Mouse (Mus musculus): ENCODE data around the gene Epha2. TPM values are rescaled to one million over a fixed set of nuclear protein-coding genes. Genes with fewer than 3 reads are reported as not detected.
A peak's percentile ranks its signal among the peaks of the same experiment; 100 is the strongest.

Epha2 gene
- total RNA-seq, 2 experiments from 2014 or later = 2.9 to 3.7 TPM

DNA sequence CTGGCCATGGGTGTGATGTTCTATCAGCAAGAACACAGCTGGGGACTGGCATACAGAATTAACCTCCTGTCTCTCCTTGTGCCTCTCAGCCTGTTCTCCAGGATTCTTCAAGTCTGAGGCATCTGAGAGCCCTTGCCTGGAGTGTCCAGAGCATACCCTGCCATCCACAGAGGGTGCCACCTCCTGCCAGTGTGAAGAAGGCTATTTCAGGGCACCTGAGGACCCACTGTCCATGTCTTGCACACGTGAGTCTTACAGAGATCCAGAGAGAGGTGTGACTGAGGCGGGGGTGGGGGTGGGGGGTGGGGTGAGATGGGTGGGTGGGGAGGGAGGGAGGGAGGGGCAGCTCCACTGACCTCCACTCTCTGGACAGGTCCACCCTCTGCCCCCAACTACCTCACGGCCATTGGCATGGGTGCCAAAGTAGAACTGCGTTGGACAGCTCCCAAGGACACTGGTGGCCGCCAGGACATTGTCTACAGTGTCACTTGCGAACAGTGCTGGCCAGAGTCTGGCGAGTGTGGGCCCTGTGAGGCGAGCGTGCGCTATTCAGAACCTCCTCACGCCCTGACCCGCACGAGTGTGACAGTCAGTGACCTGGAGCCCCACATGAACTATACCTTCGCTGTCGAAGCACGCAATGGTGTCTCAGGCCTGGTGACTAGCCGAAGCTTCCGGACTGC, 15.6 kb downstream of the Epha2 start:
- intact Hi-C loops (cut with DNase I; ENCODE audit: low total_unique reads) = no loop called here
- DNase-seq = no peak

DNA sequence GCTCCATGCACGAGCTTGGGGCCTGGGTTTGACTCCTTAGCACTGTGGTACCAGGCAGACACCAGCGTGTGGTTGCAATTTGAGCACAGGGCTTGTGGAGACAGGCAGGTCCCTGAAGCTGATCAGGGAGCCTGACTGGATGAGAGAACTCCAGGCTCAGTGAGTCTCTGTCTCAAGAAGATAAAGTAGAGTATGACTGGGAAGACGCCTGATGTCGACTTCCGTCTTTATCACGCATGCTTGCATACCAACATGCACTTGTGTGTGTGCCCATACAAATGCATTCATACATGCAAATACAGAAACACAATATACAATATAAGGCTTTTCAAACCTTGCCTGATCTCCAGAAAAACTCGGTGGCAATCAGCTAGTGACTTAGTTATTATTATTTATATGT, 16.9 kb downstream of the Epha2 start:
- DNase-seq = no peak
- intact Hi-C loops (cut with DNase I; ENCODE audit: low total_unique reads) = no loop called here

DNA sequence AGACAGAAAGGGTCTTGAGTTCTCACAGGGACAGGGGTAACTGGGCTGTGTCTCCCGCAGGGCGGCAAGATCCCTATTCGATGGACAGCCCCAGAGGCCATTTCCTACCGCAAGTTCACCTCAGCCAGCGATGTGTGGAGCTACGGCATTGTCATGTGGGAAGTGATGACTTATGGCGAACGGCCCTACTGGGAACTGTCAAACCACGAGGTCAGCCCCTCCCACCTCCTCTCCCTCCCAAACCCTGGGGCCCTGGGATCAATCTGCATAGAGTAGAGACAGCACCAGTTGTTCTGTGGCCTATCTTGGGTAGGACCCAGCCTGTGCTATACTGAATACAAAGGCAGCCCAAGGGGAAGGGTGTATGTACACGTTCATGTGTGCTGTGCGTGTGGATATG, 21.5 kb downstream of the Epha2 start:
- intact Hi-C loops (cut with DNase I; ENCODE audit: low total_unique reads) = no loop called here
- no peak for DNase-seq

DNA sequence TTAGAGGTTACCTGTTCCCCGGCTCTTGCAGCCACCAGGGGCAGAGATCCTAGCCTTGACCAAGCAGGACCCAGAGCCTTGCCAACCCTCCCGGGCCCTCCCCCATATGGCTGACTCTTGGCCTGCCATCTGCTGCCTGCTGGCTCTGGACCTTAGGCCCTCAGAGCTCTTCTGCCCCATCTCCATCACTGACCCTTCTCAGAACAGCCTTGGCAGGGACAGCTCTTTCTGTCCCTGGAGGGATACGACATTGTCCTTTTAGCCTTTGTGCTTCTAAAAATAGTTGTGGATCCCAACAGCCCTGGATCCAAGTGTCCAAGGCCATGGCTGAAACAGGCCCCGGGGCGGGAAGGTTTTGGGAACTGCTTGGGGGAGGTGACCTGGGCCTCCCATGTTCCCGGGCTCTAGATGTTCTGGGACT, 23.7 kb downstream of the Epha2 start:
- intact Hi-C loops (cut with DNase I; ENCODE audit: low total_unique reads) = no loop called here
- DNase-seq = peak; percentile 41

DNA sequence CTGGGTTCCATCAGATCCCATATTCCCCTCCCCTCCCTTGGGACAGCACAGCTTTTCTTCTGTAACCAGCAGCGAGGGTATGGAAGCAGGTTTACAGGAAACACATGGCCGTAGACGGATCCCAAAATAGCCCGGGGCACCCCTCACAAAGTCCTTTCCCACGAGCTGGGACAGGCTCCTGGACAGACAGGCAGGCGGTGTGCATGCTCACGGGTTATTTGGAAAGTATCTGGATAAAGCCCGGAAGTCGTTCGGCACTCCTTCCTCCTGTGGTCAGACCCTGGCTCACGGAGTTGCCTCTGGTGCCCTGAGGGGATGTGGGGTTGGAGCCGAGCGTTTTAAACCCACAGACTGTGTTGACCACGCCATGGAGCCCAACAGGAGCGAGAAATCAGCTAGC, 24.6 kb downstream of the Epha2 start:
- intact Hi-C loops (cut with DNase I; ENCODE audit: low total_unique reads) = no loop called here
- no peak for DNase-seq

DNA sequence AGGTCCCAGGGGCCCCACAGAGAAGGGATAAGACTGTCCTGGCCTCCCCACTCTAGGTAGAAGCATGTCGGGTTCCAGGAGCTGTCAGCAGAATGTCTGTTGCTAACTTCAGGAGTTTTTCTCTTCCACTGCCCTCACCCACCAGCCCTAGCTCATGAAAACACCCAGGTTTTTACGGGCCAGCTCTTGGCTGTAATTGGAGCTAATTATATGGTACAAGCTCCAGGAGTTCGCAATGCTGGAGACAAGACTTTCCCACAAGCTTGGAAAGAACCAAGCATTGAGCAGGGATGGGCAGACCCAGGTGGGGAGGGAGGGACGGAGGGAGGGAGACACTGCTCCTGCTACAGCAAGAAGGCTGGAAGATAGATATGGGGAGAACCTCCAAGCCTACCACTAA, 26.0 kb downstream of the Epha2 start:
- no peak for DNase-seq
- intact Hi-C loops (cut with DNase I; ENCODE audit: low total_unique reads) = no loop called here

DNA sequence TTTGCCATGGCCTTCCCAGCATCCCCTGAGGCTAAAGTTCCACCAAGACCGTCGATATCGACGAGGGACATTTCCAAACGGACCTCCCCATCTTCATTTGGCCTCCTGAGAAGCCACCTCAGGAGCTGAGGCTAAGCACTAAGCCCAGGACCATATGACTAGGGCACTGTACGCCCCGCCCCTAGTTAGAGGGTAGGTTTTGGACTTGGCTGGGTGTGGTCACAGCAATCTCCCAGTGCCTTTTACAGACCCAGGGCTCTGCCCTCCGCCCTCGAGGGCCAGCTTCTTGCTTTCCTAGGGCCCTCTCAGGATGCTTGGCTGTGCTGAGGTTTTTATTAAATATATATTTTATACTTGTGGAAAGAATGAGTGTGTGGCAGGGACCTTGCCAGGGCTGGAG, 27.7 kb downstream of the Epha2 start:
- intact Hi-C loops (cut with DNase I; ENCODE audit: low total_unique reads) = no loop called here
- no peak for DNase-seq

DNA sequence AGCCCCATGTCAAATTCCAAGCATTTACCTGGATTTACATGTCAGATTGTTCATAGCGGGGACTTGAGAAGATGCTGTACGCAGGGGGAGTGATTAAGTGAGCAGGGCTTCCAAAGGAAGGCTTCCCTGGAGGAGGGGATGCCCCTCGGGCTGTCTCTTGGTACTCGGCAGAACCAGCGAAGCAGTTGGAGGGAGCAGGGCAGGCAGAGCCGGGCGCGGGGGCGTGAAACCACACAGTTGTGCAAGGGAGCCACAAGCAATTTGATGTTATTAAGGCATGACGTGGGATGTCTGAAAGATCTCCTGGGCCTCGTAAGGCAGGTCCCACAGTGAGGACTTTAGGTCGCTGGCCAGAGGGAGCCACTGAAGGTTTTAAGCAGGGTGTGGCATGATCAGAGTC, 28.9 kb downstream of the Epha2 start:
- no peak for DNase-seq

DNA sequence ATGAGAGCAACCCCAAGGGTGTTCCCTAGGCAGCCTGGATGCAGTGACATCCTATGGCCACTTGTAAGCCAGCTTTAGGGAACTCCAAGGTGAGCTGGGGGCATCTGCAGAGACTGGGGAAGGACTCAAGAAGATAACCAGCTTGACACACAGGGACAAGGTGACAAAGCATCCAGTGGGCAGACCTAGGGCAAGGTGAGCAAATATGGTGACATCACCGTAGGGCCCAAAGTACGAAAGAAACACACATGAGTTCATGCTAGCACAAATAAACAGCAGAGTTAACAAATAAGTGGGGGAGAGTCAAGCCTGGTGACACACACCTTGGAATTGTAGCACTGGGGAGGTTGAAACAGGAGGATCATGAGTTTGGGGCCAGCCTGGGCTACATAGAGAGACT, 30.4 kb downstream of the Epha2 start:
- intact Hi-C loops (cut with DNase I; ENCODE audit: low total_unique reads) = no loop called here

More for the DNA sequence above, 28.9 kb downstream of the Epha2 start:
- intact Hi-C loops (cut with DNase I; ENCODE audit: low total_unique reads) = no loop called here

DNA sequence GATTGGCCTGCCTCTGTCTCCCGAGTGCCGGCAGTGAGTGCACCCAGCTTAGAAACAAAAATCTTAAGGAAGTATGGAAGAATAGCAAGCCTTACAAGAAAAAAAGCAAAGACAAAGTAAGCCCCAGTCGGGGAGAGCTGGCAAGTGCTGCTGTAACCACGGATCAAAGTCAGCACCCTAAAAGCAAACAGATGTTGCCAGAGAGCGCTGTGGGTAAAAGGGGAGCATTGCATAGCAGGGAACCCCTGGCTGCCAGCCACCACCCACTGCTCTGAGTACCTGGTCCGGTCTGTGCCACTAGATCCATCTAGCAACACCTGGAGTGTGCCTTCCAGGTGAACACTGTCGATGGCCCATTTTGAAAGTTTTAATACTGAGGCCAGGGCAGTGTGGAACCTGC, 31.2 kb downstream of the Epha2 start:
- no peak for DNase-seq
- intact Hi-C loops (cut with DNase I; ENCODE audit: low total_unique reads) = no loop called here

More for the DNA sequence above, 30.4 kb downstream of the Epha2 start:
- no peak for DNase-seq

DNA sequence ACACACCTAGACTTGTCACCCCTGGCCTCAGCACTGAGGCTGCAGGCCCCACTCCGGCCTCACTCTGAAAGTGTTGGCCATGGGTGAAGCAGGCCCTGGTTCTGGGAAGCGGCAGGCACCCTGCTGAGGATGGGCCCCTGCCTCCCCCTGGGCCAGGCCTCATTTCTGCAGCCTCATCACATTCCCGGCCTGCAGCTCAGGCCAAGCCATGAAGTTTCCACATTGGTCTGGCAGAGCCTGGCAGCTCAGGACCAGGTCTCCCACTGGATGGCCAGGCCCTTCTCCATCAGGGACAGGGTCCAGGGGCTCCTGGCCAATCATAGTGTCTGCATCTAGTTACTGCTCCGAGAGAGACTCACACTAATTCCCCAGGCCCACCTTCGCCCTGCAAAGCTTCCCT, 33.7 kb downstream of the Epha2 start:
- DNase-seq = peak; percentile 43
- intact Hi-C loops (cut with DNase I; ENCODE audit: low total_unique reads) = no loop called here

DNA sequence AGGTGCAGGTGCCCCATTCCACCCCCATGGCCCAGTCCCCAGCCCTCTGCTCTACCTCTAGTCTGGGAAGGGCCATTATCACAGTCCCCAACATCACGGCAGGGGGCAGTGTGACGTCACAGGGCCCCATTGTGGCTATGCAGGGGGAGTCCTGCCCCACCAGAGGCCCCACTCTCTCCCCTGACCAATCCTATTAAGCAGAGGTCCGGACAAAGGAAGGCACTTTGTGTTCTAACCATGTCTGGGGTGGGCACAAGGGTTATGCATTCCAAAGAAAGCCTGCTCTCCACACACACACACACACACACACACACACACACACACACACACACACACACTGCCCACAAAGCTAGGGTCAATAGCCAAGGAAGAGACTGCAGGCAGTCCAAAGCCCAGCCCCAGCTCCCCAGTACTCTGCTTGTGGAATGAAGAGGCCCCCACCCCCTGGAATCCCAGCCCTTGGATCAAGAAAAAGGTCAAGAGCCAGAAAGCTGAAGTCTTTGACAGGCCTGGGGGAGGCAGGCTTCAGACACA, 34.3 kb downstream of the Epha2 start:
- DNase-seq = no peak
- intact Hi-C loops (cut with DNase I; ENCODE audit: low total_unique reads) = no loop called here

DNA sequence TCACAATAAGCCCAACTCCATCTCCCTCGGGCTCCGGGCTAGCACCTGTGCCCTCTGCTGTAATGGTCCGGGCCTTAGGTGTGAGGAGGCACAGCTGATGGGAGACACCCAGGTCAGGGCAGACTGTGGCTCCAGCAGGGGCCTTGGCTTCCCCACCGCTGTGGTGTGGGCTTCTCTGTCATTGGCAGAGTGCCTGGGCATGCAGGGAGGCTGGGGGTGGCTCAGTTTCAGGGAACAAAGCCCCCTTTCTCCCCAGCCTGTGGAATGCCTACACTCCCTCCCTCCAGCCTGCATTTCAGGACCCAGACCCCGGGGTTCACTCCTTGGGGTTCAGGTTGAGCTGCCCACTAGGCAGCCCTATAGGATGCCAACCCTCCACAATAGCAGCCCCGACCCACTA, 35.2 kb downstream of the Epha2 start:
- intact Hi-C loops (cut with DNase I; ENCODE audit: low total_unique reads) = no loop called here
- no peak for DNase-seq

DNA sequence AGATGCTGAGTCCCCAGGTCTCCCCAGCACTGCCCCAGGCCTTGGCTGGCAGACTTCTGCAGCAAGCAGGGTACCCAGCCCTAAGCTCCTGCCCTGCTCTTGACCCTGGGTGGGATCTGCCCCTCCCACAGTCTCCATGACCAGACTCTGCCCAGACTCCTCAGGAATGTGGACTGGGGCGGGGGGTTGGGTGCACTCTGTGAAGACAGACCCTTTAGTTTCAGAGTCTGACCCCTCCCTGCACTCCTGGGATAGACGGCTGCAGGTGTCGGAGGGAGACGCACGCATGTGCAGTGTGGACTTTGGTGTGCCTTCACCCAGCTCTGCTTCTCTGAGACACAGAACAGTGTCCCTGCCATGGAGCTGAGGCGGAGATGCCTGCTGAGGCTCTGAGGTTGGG, 36.9 kb downstream of the Epha2 start:
- intact Hi-C loops (cut with DNase I; ENCODE audit: low total_unique reads) = no loop called here
- no peak for DNase-seq

DNA sequence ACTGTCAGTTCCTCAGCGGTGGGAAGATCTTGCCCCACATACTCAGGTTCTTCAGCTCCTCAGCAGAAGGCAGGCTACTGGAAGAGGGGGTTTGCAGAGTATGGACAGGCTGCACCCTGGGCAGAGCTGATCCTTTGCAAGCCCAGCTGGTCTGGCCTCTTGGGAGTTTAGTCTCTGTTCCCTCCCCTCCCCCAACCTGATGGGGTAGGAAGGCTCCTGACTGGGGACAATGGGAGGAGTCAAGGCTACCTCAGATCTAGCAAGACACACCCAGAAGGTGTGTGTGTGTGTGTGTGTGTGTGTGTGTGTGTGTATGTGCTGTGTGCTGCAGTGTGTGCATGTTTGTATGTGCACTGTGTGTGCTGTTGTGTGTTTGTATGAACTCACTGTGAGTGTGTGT, 37.8 kb downstream of the Epha2 start:
- intact Hi-C loops (cut with DNase I; ENCODE audit: low total_unique reads) = no loop called here
- no peak for DNase-seq

DNA sequence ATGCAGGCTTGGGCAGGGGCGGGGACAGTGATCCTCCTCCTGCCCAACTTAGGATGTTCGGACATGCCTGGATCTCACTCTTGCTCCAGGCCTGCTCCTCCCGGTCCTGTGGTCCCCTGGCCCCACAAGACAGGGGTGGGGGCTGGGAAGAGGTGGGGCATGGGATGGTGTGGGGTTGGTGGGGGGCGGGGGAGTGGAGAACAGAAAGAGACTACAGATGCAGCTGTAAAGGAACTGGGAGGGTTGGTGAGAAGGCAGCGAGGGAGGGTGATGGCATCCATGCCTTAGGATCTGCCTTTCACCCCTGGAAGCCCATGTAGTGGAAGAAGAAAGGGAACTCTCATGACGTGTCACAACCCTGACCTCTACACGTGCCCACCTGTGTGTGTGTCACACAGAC, 40.4 kb downstream of the Epha2 start:
- DNase-seq = no peak
- intact Hi-C loops (cut with DNase I; ENCODE audit: low total_unique reads) = no loop called here

DNA sequence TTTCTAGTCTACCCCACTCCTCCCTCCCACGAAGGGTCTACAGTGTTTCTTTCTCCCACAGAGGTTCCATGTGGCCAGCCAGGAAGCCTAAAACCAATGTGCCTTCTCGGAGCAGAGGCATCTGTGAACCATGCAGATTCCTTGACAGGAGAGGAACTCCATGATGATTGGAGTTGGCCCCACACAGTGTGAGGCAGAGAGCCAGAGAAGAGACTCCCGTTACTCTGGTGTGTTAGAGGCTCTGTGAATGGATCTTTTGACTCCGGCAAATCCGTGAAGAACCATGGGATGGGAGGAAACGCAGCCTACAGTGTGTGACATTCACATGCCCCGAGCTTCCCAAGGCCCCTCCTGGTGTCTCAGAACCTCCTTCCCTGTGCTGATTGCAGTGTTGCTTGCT, 42.5 kb downstream of the Epha2 start:
- intact Hi-C loops (cut with DNase I; ENCODE audit: low total_unique reads) = no loop called here
- DNase-seq = no peak

DNA sequence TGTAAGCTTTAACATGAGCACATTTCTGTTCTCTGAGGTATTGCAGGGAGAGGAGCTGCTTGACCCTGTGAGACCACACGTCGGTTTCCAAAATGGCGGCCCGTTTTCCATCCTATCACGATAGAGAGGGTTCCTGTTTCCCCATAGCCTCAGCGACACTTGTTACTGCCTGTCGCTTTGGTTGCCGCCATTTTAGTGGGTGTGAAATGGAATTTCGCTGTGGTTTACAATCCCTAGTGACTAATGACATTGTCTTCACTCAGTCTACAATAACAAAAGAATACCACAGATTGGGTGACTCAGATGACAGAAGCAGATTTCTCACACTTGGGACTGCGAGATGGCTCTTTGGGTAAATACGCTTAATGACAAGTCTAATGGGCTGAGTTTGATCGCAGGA, 44.2 kb downstream of the Epha2 start:
- no peak for DNase-seq
- intact Hi-C loops (cut with DNase I; ENCODE audit: low total_unique reads) = no loop called here

DNA sequence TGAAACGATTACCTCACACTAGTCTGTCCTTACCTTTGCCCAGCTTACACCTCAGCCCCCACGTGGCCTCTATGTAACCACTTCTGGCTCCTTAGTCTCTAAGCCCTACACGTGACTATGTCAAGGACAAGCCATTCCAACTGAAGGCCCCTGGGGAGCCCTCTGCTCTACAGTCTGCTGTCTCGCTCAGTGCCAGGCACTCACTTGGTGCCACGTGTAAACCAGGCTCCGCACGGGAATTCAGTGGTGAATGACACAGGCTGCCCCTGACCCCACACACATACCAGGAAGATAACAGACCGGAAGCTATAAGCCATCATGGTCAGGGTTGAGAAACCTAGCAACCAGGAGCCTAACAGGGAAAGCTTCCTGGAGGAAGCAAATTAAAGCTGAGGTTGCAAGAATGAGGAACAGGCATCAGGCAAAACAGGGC, 46.3 kb downstream of the Epha2 start:
- DNase-seq = no peak
- intact Hi-C loops (cut with DNase I; ENCODE audit: low total_unique reads) = no loop called here

DNA sequence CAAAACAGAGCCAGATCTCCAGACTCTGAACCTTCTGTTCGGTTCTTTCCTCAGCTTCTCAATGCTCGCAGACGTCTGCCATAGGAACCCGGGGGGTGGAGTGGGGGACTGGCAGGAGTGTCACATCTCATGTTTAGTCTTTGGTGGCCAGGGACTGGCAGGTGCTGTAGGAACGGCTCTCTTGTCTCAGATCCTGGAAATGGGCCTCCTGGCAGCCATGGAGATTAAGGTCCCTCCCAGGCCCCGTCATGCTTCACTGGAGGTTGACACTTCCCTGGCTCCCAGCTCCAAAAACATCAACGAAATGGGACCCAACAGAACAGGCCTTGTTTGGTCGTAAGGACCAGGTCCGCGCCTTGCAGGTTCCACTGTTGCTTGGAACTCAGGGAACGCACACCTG, 47.6 kb downstream of the Epha2 start:
- intact Hi-C loops (cut with DNase I; ENCODE audit: low total_unique reads) = no loop called here
- DNase-seq = no peak

DNA sequence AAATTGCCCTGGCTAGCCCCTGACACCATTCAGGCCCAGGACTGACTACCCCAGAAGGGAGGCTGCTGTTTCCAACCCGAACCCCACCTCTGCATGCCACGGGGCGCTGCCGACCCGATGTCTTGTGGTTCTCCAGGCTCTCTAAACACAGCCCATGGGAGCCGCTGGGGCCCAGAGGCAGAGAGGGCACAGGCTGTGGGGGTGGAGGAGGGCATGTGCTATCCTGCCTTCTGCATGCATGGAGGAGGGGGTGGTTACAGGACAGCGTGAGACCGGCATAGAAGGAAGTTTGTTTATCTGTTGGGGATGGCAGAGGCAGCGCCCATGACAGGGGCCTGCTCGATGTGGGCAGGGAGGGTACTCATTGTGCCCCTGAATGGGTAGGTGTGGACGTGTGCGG, 49.0 kb downstream of the Epha2 start:
- intact Hi-C loops (cut with DNase I; ENCODE audit: low total_unique reads) = loop anchor here (5.0 kb wide), 1 partner anchor 38 kb away; no protein-coding TSS in a partner anchor
- no peak for DNase-seq

DNA sequence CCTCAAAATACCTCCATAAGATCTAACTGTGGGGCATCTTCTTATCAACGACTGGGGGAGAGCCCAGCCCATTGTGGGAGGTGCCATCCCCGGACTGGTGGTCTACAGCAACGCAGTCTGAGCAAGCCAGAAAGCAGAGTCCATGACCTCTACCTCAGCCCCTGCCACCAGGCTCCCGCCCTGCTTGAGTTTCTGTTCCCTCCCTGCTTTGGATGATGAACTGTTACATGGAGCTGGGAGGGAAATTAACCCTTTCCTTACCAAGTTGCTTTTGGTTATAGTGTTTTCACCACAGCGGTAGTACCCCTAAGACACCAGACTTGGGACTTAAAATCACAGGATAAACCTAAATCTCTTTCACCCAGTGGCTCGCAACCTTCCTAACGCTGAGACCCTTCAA, 50.9 kb downstream of the Epha2 start:
- DNase-seq = no peak
- intact Hi-C loops (cut with DNase I; ENCODE audit: low total_unique reads) = loop anchor here (5.0 kb wide), 1 partner anchor 40 kb away; no protein-coding TSS in a partner anchor

Measured in gastrocnemius, postnatal 14 days (tissue).